Mouse (Mus musculus): ENCODE results near the gene Tifa. TPM values are rescaled to one million over a fixed set of nuclear protein-coding genes. Genes with fewer than 3 reads are reported as not detected.
"Not testable (repeated sequence)": the region's sequence is repeated elsewhere in the genome, so short reads cannot be mapped to it uniquely, and the experiment has no call there.

The Tifa gene
- polyA plus RNA-seq, 1 experiment from 2014 or later = 7.7 TPM

GRCm38 (mm10) chr3:127780021-127780644 lies 9.5 kb upstream of the Tifa start, which contains the start of gene Alpk1:
Gene Alpk1 (minus strand): TSS chr3:127780527.
- Histone ChIP-seq H3K9me3 (ENCODE audit: control insufficient read depth, low read length) (no peaks in the 10 kb centered on the region), H3K27me3 (ENCODE audit: control insufficient read depth, insufficient read depth, low read length) (no peaks in the 10 kb centered on the region), H3K4me1 (replicated peaks; ENCODE audit: control insufficient read depth, insufficient read depth) (no peaks in the 10 kb centered on the region), H3K9ac (ENCODE audit: low read length) (peak within 1 kb of the TSS; percentile 55), H3K36me3 (ENCODE audit: control insufficient read depth, insufficient read depth, low read length) (no peaks in the 10 kb centered on the region), H3K27ac (replicated peaks) (peak within 1 kb of the TSS; percentile 83), H3K4me2 (replicated peaks; ENCODE audit: low read depth) (peak within 1 kb of the TSS; percentile 69), H3K4me3 (ENCODE audit: low read depth, low read length) (peak within 1 kb of the TSS; percentile 54)
- DNase-seq (ENCODE audit: low spot score) (peak; percentile 85), ATAC-seq (ENCODE audit: low FRiP score, low TSS enrichment) (peak; percentile 96)
- TF ChIP-seq CTCF (IDR thresholded peaks at IDR 0.05; ENCODE audit: low read depth) (peak; percentile 74), EP300 (optimal IDR thresholded peaks at IDR 0.05) (no peak)
- under 1% methylated on average over 24 of the region's 24 CpGs for WGBS

- no peak overlapping the region for H3K9ac ChIP-seq (ENCODE audit: low read length)
- H3K27ac ChIP-seq (replicated peaks) = no peak overlapping the region
- H3K4me2 ChIP-seq (replicated peaks; ENCODE audit: low read depth) = no peak overlapping the region
- ATAC-seq (ENCODE audit: low FRiP score, low TSS enrichment) (no peak), DNase-seq (ENCODE audit: low spot score) (no peak)
- no peaks in the 10 kb centered on the region for H3K4me1 ChIP-seq (replicated peaks; ENCODE audit: control insufficient read depth, insufficient read depth)
- H3K4me3 ChIP-seq (ENCODE audit: low read depth, low read length) = no peak overlapping the region
- no peaks in the 10 kb centered on the region for H3K36me3 ChIP-seq (ENCODE audit: control insufficient read depth, insufficient read depth, low read length)
- TF ChIP-seq EP300 (optimal IDR thresholded peaks at IDR 0.05) = no peak
- no peak for TF ChIP-seq CTCF (IDR thresholded peaks at IDR 0.05; ENCODE audit: low read depth)
- H3K9me3 ChIP-seq (ENCODE audit: control insufficient read depth, low read length) = no peaks in the 10 kb centered on the region
- WGBS = 84% methylated on average over 9 of the region's 9 CpGs
- H3K27me3 ChIP-seq (ENCODE audit: control insufficient read depth, insufficient read depth, low read length) = no peaks in the 10 kb centered on the region
Measured at GRCm38 (mm10) chr3:127780921-127781320, 8.7 kb upstream of the Tifa start.

GRCm38 (mm10) chr3:127782921-127783320 lies 6.7 kb upstream of the Tifa start:
- Histone ChIP-seq H3K27ac (replicated peaks) (no peak overlapping the region), H3K36me3 (ENCODE audit: control insufficient read depth, insufficient read depth, low read length) (no peaks in the 10 kb centered on the region), H3K9ac (ENCODE audit: low read length) (no peak overlapping the region), H3K9me3 (ENCODE audit: control insufficient read depth, low read length) (no peaks in the 10 kb centered on the region), H3K27me3 (ENCODE audit: control insufficient read depth, insufficient read depth, low read length) (no peaks in the 10 kb centered on the region), H3K4me3 (ENCODE audit: low read depth, low read length) (no peak overlapping the region), H3K4me1 (replicated peaks; ENCODE audit: control insufficient read depth, insufficient read depth) (no peaks in the 10 kb centered on the region), H3K4me2 (replicated peaks; ENCODE audit: low read depth) (no peak overlapping the region)
- WGBS = 65% methylated on average over 6 of the region's 6 CpGs
- TF ChIP-seq CTCF (IDR thresholded peaks at IDR 0.05; ENCODE audit: low read depth) (no peak), EP300 (optimal IDR thresholded peaks at IDR 0.05) (no peak)
- no peak for ATAC-seq (ENCODE audit: low FRiP score, low TSS enrichment)
- no peak for DNase-seq (ENCODE audit: low spot score)

DNA sequence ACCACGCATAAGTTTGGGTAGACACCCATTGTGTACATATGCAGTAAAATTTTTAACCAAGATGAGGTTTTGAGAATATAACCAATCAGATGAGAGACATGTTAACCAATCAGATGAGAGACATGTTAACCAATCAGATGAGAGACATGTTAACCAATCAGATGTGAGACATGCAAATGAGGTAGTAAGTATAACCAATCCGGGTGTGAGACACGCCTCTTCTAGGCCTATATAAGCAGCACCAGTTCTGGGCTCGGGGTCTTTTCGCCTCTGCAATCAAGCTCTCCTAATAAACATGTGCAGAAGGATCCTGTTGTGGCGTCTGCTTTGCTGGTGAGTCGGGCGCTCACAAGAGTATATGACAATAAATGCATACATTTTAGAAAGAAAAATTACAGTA lies 5.9 kb upstream of the Tifa start:
- not testable (repeated sequence) for H3K4me3 ChIP-seq (ENCODE audit: low read depth, low read length); H3K36me3 ChIP-seq (ENCODE audit: control insufficient read depth, insufficient read depth, low read length); H3K4me1 ChIP-seq (replicated peaks; ENCODE audit: control insufficient read depth, insufficient read depth); H3K9ac ChIP-seq (ENCODE audit: low read length); H3K27me3 ChIP-seq (ENCODE audit: control insufficient read depth, insufficient read depth, low read length); DNase-seq (ENCODE audit: low spot score); ATAC-seq (ENCODE audit: low FRiP score, low TSS enrichment); H3K9me3 ChIP-seq (ENCODE audit: control insufficient read depth, low read length); H3K27ac ChIP-seq (replicated peaks); H3K4me2 ChIP-seq (replicated peaks; ENCODE audit: low read depth)
- WGBS = 95% methylated on average over 8 of the region's 8 CpGs

DNA sequence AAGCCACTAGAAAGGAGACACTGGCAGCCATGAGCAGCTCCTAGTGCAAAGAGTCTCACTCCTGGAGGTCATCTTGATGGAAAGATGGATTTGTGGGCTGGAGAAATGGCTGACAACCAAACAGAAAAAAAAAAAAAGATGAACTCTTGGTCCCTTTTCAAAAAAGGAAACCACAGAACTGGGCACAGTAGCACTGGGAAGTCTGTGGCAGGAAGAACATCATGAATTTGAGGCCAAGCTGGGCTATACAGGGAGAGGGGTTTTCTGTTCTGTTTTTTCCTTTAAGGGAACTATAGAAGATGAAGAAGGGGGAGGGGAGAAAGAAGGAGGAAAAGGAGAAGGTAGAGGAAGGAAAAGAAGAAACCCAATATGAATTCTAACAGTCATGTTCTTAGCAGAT lies 2.6 kb upstream of the Tifa start:
- H3K9ac ChIP-seq (ENCODE audit: low read length) = no peak overlapping the region
- no peak for TF ChIP-seq CTCF (IDR thresholded peaks at IDR 0.05; ENCODE audit: low read depth)
- TF ChIP-seq EP300 (optimal IDR thresholded peaks at IDR 0.05) = no peak
- H3K4me2 ChIP-seq (replicated peaks; ENCODE audit: low read depth) = no peak overlapping the region
- no peak for DNase-seq (ENCODE audit: low spot score)
- H3K36me3 ChIP-seq (ENCODE audit: control insufficient read depth, insufficient read depth, low read length) = no peaks in the 10 kb centered on the region
- H3K27ac ChIP-seq (replicated peaks) = no peak overlapping the region
- H3K9me3 ChIP-seq (ENCODE audit: control insufficient read depth, low read length) = no peaks in the 10 kb centered on the region
- ATAC-seq (ENCODE audit: low FRiP score, low TSS enrichment) = no peak
- no peak overlapping the region for H3K4me3 ChIP-seq (ENCODE audit: low read depth, low read length)
- peaks cover 3% of the 10 kb centered on the region for H3K4me1 ChIP-seq (replicated peaks; ENCODE audit: control insufficient read depth, insufficient read depth)
- no peaks in the 10 kb centered on the region for H3K27me3 ChIP-seq (ENCODE audit: control insufficient read depth, insufficient read depth, low read length)

DNA sequence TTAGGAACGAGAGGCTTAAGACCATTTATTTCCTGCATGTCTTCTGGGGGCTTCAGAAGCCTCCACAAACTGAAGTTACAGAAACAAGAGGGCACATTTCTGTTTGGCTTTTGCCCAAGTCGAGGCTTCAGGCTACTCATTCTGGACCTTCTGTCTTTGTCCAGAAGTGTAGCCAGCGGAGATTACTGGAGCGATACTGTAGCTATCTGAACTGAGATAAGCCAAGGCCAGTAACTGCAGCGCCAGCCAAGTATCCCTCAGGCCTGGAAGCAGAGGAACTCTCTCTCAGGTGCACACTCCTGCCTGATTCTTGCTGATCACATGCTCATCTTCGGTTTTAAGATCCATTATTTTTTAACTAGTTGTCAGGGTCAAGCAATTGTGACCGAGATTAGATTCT lies 1.6 kb upstream of the Tifa start:
- Histone ChIP-seq H3K27ac (replicated peaks) (no peak overlapping the region), H3K9ac (ENCODE audit: low read length) (no peak overlapping the region), H3K4me1 (replicated peaks; ENCODE audit: control insufficient read depth, insufficient read depth) (peaks cover 3% of the 10 kb centered on the region), H3K27me3 (ENCODE audit: control insufficient read depth, insufficient read depth, low read length) (no peaks in the 10 kb centered on the region), H3K36me3 (ENCODE audit: control insufficient read depth, insufficient read depth, low read length) (no peaks in the 10 kb centered on the region), H3K4me2 (replicated peaks; ENCODE audit: low read depth) (no peak overlapping the region), H3K4me3 (ENCODE audit: low read depth, low read length) (no peak overlapping the region), H3K9me3 (ENCODE audit: control insufficient read depth, low read length) (no peaks in the 10 kb centered on the region)
- ATAC-seq (ENCODE audit: low FRiP score, low TSS enrichment) (no peak), DNase-seq (ENCODE audit: low spot score) (no peak)
- WGBS = 63% methylated on average over 7 of the region's 7 CpGs
- TF ChIP-seq CTCF (IDR thresholded peaks at IDR 0.05; ENCODE audit: low read depth) (no peak), EP300 (optimal IDR thresholded peaks at IDR 0.05) (no peak)

All from stomach, postnatal 0 days (tissue).